Mouse (Mus musculus): Measurements from ENCODE around the gene Zap70. TPM values are rescaled to one million over a fixed set of nuclear protein-coding genes. Genes with fewer than 3 reads are reported as not detected.

Zap70 gene
- total RNA-seq, 1 experiment, result 2.5 TPM

DNA sequence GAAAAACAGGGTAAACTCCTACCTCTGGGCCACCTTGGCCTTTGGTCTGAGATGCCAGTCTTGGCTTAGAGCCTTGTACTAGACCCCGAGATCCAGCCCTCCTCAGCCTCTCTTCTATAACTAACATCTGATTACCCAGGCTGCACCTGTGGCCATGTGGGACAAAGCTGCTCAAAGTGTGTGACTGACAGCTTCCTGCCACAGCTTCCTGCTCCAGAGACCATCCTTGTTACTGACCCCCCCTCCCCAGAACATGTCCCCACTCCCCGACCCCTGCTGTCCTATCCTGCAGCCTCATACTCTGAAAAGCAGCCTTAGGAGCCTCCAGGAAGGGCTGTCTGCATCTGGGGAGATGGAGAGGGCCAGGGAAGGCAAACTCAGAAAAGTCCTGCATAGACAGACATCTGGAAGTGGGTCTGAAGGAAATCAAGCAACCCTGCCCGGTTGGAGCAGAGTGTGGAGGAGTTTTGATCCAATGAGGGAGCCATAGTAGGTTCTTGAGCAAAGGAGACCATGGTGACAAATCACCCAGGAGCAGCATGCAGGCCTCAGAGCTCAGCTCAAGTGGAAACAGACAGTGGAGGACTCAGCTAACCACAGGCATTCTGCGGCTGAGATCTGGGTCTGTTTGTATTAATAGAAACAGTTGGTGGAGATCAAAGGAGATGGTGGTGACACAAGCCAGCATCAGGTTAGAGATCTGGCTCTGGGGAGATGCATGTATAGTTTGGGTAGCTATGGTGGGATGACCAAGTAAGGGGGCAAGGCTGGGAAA, 5.0 kb downstream of the Zap70 start:
- no peak overlapping the region for H3K27ac ChIP-seq (ENCODE audit: insufficient read depth, low read depth, low read length, poor library complexity, severe bottlenecking)

GRCm38 (mm10) chr1:36767321-36767720, 5.7 kb downstream of the Zap70 start:
- DNase-seq (ENCODE audit: low read depth, low spot score), result no peak
- in situ Hi-C loops (cut with MboI; ENCODE audit: low sequenced_read_pairs in 2 of 2, unreplicated experiment in 2 of 2), result no loop called here
- Histone ChIP-seq H3K9me3 (ENCODE audit: control insufficient read depth, insufficient read depth, low read depth, low read length) (no peaks in the 10 kb centered on the region), H3K27ac (ENCODE audit: insufficient read depth, low read depth, low read length, poor library complexity, severe bottlenecking) (no peak overlapping the region), H3K4me1 (ENCODE audit: control insufficient read depth in 2 of 2, insufficient read depth in 2 of 2, low read length in 2 of 2, poor library complexity in 1 of 2) (peaks cover 2 to 21% of the 10 kb centered on the region in 2 experiments), H3K4me3 (ENCODE audit: insufficient read depth in 1 of 2, low read depth in 1 of 2, low read length in 2 of 2, poor library complexity in 1 of 2, severe bottlenecking in 1 of 2) (no peak overlapping the region), H3K9ac (ENCODE audit: insufficient read depth, low read depth, low read length, poor library complexity, severe bottlenecking) (no peak overlapping the region), H3K36me3 (ENCODE audit: control insufficient read depth, insufficient read depth, low read length, poor library complexity, severe bottlenecking) (no peaks in the 10 kb centered on the region)
- TF ChIP-seq CHD2 (IDR thresholded peaks at IDR 0.05; ENCODE audit: low read depth, low read length) (no peak), MAFK (IDR thresholded peaks at IDR 0.05; ENCODE audit: insufficient read depth, low read depth, low read length) (no peak), ZNF384 (IDR thresholded peaks at IDR 0.05; ENCODE audit: low read depth, low read length) (no peak), HCFC1 (IDR thresholded peaks at IDR 0.05; ENCODE audit: borderline replicate concordance, insufficient read depth, low read length) (no peak), ZC3H11A (IDR thresholded peaks at IDR 0.05; ENCODE audit: borderline replicate concordance, low read depth, low read length) (no peak)

More for the DNA sequence above, 5.0 kb downstream of the Zap70 start:
- in situ Hi-C loops (cut with MboI; ENCODE audit: low sequenced_read_pairs in 2 of 2, unreplicated experiment in 2 of 2), result no loop called here
- Histone ChIP-seq H3K36me3 (ENCODE audit: control insufficient read depth, insufficient read depth, low read length, poor library complexity, severe bottlenecking) (no peaks in the 10 kb centered on the region), H3K9ac (ENCODE audit: insufficient read depth, low read depth, low read length, poor library complexity, severe bottlenecking) (no peak overlapping the region), H3K4me3 (ENCODE audit: insufficient read depth in 1 of 2, low read depth in 1 of 2, low read length in 2 of 2, poor library complexity in 1 of 2, severe bottlenecking in 1 of 2) (no peak overlapping the region), H3K9me3 (ENCODE audit: control insufficient read depth, insufficient read depth, low read depth, low read length) (no peaks in the 10 kb centered on the region), H3K4me1 (ENCODE audit: control insufficient read depth in 2 of 2, insufficient read depth in 2 of 2, low read length in 2 of 2, poor library complexity in 1 of 2) (peaks cover 2 to 16% of the 10 kb centered on the region in 2 experiments)
- TF ChIP-seq MAFK (IDR thresholded peaks at IDR 0.05; ENCODE audit: insufficient read depth, low read depth, low read length), result no peak
- TF ChIP-seq ZC3H11A (IDR thresholded peaks at IDR 0.05; ENCODE audit: borderline replicate concordance, low read depth, low read length), result no peak
- TF ChIP-seq CHD2 (IDR thresholded peaks at IDR 0.05; ENCODE audit: low read depth, low read length), result no peak
- TF ChIP-seq ZNF384 (IDR thresholded peaks at IDR 0.05; ENCODE audit: low read depth, low read length), result no peak
- no peak for TF ChIP-seq HCFC1 (IDR thresholded peaks at IDR 0.05; ENCODE audit: borderline replicate concordance, insufficient read depth, low read length)
- DNase-seq (ENCODE audit: low read depth, low spot score), result no peak

DNA sequence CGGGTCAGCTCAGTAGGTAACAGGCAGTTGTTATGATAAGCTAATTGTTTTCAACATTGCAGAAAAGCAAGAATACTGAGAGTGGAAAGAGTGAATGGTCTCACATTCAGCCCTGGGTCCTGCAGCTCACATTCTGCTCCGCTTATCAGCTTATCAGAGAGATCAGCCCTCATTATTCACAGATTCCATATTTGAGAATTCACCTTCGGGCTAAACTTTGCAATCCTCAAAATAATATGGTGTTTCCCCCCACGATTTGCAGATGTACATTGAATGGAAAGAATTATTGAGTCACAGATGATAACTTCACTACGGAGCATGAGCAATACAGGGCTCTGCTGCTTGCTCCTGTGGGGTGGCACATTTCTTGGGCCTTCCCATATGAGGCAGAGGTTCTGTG, 7.2 kb downstream of the Zap70 start:
- Histone ChIP-seq H3K9me3 (ENCODE audit: control insufficient read depth, insufficient read depth, low read depth, low read length) (no peaks in the 10 kb centered on the region), H3K9ac (ENCODE audit: insufficient read depth, low read depth, low read length, poor library complexity, severe bottlenecking) (no peak overlapping the region), H3K4me1 (ENCODE audit: control insufficient read depth in 2 of 2, insufficient read depth in 2 of 2, low read length in 2 of 2, poor library complexity in 1 of 2) (peaks cover 2 to 24% of the 10 kb centered on the region in 2 experiments), H3K27ac (ENCODE audit: insufficient read depth, low read depth, low read length, poor library complexity, severe bottlenecking) (no peak overlapping the region), H3K4me3 (ENCODE audit: insufficient read depth in 1 of 2, low read depth in 1 of 2, low read length in 2 of 2, poor library complexity in 1 of 2, severe bottlenecking in 1 of 2) (no peak overlapping the region), H3K36me3 (ENCODE audit: control insufficient read depth, insufficient read depth, low read length, poor library complexity, severe bottlenecking) (no peaks in the 10 kb centered on the region)
- DNase-seq (ENCODE audit: low read depth, low spot score), result no peak
- in situ Hi-C loops (cut with MboI; ENCODE audit: low sequenced_read_pairs in 2 of 2, unreplicated experiment in 2 of 2), result no loop called here
- no peak for TF ChIP-seq HCFC1 (IDR thresholded peaks at IDR 0.05; ENCODE audit: borderline replicate concordance, insufficient read depth, low read length)
- no peak for TF ChIP-seq CHD2 (IDR thresholded peaks at IDR 0.05; ENCODE audit: low read depth, low read length)
- no peak for TF ChIP-seq ZC3H11A (IDR thresholded peaks at IDR 0.05; ENCODE audit: borderline replicate concordance, low read depth, low read length)
- TF ChIP-seq ZNF384 (IDR thresholded peaks at IDR 0.05; ENCODE audit: low read depth, low read length), result no peak

- H3K4me3 ChIP-seq (ENCODE audit: insufficient read depth in 1 of 2, low read depth in 1 of 2, low read length in 2 of 2, poor library complexity in 1 of 2, severe bottlenecking in 1 of 2), result no peak overlapping the region
- no peaks in the 10 kb centered on the region for H3K9me3 ChIP-seq (ENCODE audit: control insufficient read depth, insufficient read depth, low read depth, low read length)
- H3K27ac ChIP-seq (ENCODE audit: insufficient read depth, low read depth, low read length, poor library complexity, severe bottlenecking), result no peak overlapping the region
- no peaks in the 10 kb centered on the region for H3K36me3 ChIP-seq (ENCODE audit: control insufficient read depth, insufficient read depth, low read length, poor library complexity, severe bottlenecking)
- TF ChIP-seq ZNF384 (IDR thresholded peaks at IDR 0.05; ENCODE audit: low read depth, low read length) (no peak), ZC3H11A (IDR thresholded peaks at IDR 0.05; ENCODE audit: borderline replicate concordance, low read depth, low read length) (no peak), MAFK (IDR thresholded peaks at IDR 0.05; ENCODE audit: insufficient read depth, low read depth, low read length) (no peak), CHD2 (IDR thresholded peaks at IDR 0.05; ENCODE audit: low read depth, low read length) (no peak), HCFC1 (IDR thresholded peaks at IDR 0.05; ENCODE audit: borderline replicate concordance, insufficient read depth, low read length) (no peak)
- peaks cover 2 to 24% of the 10 kb centered on the region in 2 experiments for H3K4me1 ChIP-seq (ENCODE audit: control insufficient read depth in 2 of 2, insufficient read depth in 2 of 2, low read length in 2 of 2, poor library complexity in 1 of 2)
- H3K9ac ChIP-seq (ENCODE audit: insufficient read depth, low read depth, low read length, poor library complexity, severe bottlenecking), result no peak overlapping the region
- DNase-seq (ENCODE audit: low read depth, low spot score), result no peak
- in situ Hi-C loops (cut with MboI; ENCODE audit: low sequenced_read_pairs in 2 of 2, unreplicated experiment in 2 of 2), result no loop called here
Observed at GRCm38 (mm10) chr1:36769951-36770350, 8.4 kb downstream of the Zap70 start.

Data from ES-E14 (cell line).